Mouse (Mus musculus) cerebellum, adult 2 months (tissue): ENCODE data around the gene Tmem160.

Source experiments
- CTCF ChIP-seq: fragments of 200-500 bp; IDR thresholded peaks from 2 replicates; pipeline ENCODE4 v1.5.1; 2011; ENCODE audit warnings: low read depth, mild to moderate bottlenecking, control low read depth, low read length, moderate library complexity, borderline replicate concordance; ENCODE audit not compliant: insufficient read depth
- POLR2A ChIP-seq: fragments of 200-500 bp; IDR thresholded peaks from 2 replicates; pipeline ENCODE4 v1.6.1; 2011; ENCODE audit warnings: low read length, control low read depth, borderline replicate concordance; ENCODE audit not compliant: insufficient read depth

DNA sequence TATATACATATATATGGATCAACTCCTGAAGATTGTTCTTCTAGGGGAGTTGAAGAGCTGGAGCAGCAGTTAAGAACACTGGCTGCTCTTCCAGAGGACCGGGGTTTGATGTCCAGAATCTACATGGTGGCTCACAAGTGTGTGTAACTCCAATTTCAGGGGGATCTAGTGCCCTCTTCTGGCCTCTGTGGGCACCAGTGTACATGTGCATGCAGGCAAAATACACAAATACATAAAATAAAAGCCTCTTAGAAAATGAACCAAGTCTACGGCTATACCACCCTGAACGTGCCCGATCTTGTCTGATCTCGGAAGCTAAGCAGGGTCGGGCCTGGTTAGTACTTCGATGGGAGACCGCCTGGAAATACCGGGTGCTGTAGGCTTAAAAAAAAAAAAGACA, 19.0 kb downstream of the Tmem160 start:
- TF ChIP-seq POLR2A (no peak), CTCF (no peak)
